8 mouse cellular contexts compared by ENCODE assay signal in genomic region chr13:110392210-110392609, GRCm38 (mm10). TPM values are rescaled to one million over a fixed set of nuclear protein-coding genes. Genes with fewer than 3 reads are reported as not detected.
DNase-seq lines count a peak whose midpoint lies in the region; ATAC-seq and TF ChIP-seq lines count a peak whose summit lies in the region.

No protein-coding gene starts in this region.

- no peak overlapping the region for H3K4me3 ChIP-seq in heart, embryonic 10.5 days
- no peak overlapping the region for H3K4me3 ChIP-seq in kidney, postnatal 0 days (replicated peaks; ENCODE audit: low read depth, low read length)
- H3K4me3 ChIP-seq in stomach, postnatal 0 days (ENCODE audit: low read depth, low read length), result no peak overlapping the region

- no peak for TF ChIP-seq EP300 in stomach, postnatal 0 days (optimal IDR thresholded peaks at IDR 0.05)

- DNase-seq in heart, adult 8-10 months (ENCODE audit: low spot score), result peak; percentile 80
- DNase-seq in heart, embryonic 10.5 days (ENCODE audit: low spot score), result no peak
- DNase-seq in urinary bladder, adult 18-20 months (ENCODE audit: low spot score in 2 of 2), result peak; percentile 36 to 37
- no peak for DNase-seq in urinary bladder, adult 2 months (ENCODE audit: low spot score)
- peak; percentile 79 to 86 for DNase-seq in cerebellum, postnatal 10 days
- DNase-seq in kidney, postnatal 0 days (ENCODE audit: low spot score), result peak; percentile 81
- peak; percentile 82 for DNase-seq in lung, postnatal 10 days
- peak; percentile 63 for DNase-seq in stomach, postnatal 0 days (ENCODE audit: low spot score)

- H3K9ac ChIP-seq in kidney, postnatal 0 days (ENCODE audit: low read depth, low read length), result no peak overlapping the region
- no peak overlapping the region for H3K9ac ChIP-seq in stomach, postnatal 0 days (ENCODE audit: low read length)

- no peak overlapping the region for H3K4me2 ChIP-seq in kidney, postnatal 0 days (ENCODE audit: low read length)
- H3K4me2 ChIP-seq in stomach, postnatal 0 days (replicated peaks; ENCODE audit: low read depth), result no peak overlapping the region

- peak; percentile 91 for TF ChIP-seq CTCF in kidney, postnatal 0 days (IDR thresholded peaks at IDR 0.05; ENCODE audit: low read depth)
- TF ChIP-seq CTCF in stomach, postnatal 0 days (IDR thresholded peaks at IDR 0.05; ENCODE audit: low read depth), result peak; percentile 91

- 20% methylated on average over 8 of the region's 8 CpGs for WGBS in heart, embryonic 10.5 days
- WGBS in kidney, postnatal 0 days, result 18% methylated on average over 8 of the region's 8 CpGs
- WGBS in stomach, postnatal 0 days, result 18% methylated on average over 8 of the region's 8 CpGs

- ATAC-seq in kidney, postnatal 0 days (replicated peaks; ENCODE audit: low FRiP score, low read depth), result no peak
- no peak for ATAC-seq in stomach, postnatal 0 days (ENCODE audit: low FRiP score, low TSS enrichment)

- H3K27me3 ChIP-seq in heart, embryonic 10.5 days (ENCODE audit: insufficient read depth, poor library complexity, severe bottlenecking), result no peaks in the 10 kb centered on the region
- no peaks in the 10 kb centered on the region for H3K27me3 ChIP-seq in kidney, postnatal 0 days (ENCODE audit: insufficient read depth, low read length)
- H3K27me3 ChIP-seq in stomach, postnatal 0 days (ENCODE audit: control insufficient read depth, insufficient read depth, low read length), result no peaks in the 10 kb centered on the region

- no peaks in the 10 kb centered on the region for H3K9me3 ChIP-seq in heart, embryonic 10.5 days
- H3K9me3 ChIP-seq in kidney, postnatal 0 days (replicated peaks; ENCODE audit: low read length), result no peaks in the 10 kb centered on the region
- no peaks in the 10 kb centered on the region for H3K9me3 ChIP-seq in stomach, postnatal 0 days (ENCODE audit: control insufficient read depth, low read length)

- peaks cover 11% of the 10 kb centered on the region for H3K36me3 ChIP-seq in heart, embryonic 10.5 days
- no peaks in the 10 kb centered on the region for H3K36me3 ChIP-seq in kidney, postnatal 0 days (ENCODE audit: insufficient read depth, low read length)
- H3K36me3 ChIP-seq in stomach, postnatal 0 days (ENCODE audit: control insufficient read depth, insufficient read depth, low read length), result no peaks in the 10 kb centered on the region

- H3K27ac ChIP-seq in heart, embryonic 10.5 days, result no peak overlapping the region
- H3K27ac ChIP-seq in kidney, postnatal 0 days, result no peak overlapping the region
- no peak overlapping the region for H3K27ac ChIP-seq in stomach, postnatal 0 days (replicated peaks)

- no peaks in the 10 kb centered on the region for H3K4me1 ChIP-seq in heart, embryonic 10.5 days
- H3K4me1 ChIP-seq in kidney, postnatal 0 days (replicated peaks; ENCODE audit: insufficient read depth, low read length), result no peaks in the 10 kb centered on the region
- H3K4me1 ChIP-seq in stomach, postnatal 0 days (replicated peaks; ENCODE audit: control insufficient read depth, insufficient read depth), result no peaks in the 10 kb centered on the region

RNA-seq across cellular contexts. Expression of gene Plk2, which starts 2.6 kb away (rescaled TPM):
- 10 to 100 TPM; 19.7 to 26.0 (median 23.0) TPM for total RNA-seq in heart, adult 8-10 months (2022)
- polyA plus RNA-seq in heart, embryonic 10.5 days (2016; fragmentation: Nextera tagmentation; extraction: Ambion mirVana), result 101 and 121 TPM in 2 replicates
- 27.9 and 28.3 TPM in 2 replicates for polyA plus RNA-seq in urinary bladder, adult 2 months (2012; rRNA removed)
- polyA plus RNA-seq in kidney, postnatal 0 days (2015; fragmentation: Nextera tagmentation; extraction: Ambion mirVana), result 50.5 and 54.9 TPM in 2 replicates
- 41.5 and 47.6 TPM in 2 replicates for polyA plus RNA-seq in stomach, postnatal 0 days (2015; fragmentation: Nextera tagmentation; extraction: Ambion mirVana)

RNA-seq across cellular contexts. Expression of gene Gapt, which starts 35.2 kb away (rescaled TPM):
- under 1 TPM; 0.16 to 0.19 (median 0.17) TPM for total RNA-seq in heart, adult 8-10 months (2022)
- polyA plus RNA-seq in heart, embryonic 10.5 days (2016; fragmentation: Nextera tagmentation; extraction: Ambion mirVana), result 0.16 TPM in 1 of 2 replicates, not detected in the other
- polyA plus RNA-seq in urinary bladder, adult 2 months (2012; rRNA removed), result 0.83 and 1.1 TPM in 2 replicates
- 0.06 and 0.21 TPM in 2 replicates for polyA plus RNA-seq in kidney, postnatal 0 days (2015; fragmentation: Nextera tagmentation; extraction: Ambion mirVana)
- 0.06 and 0.07 TPM in 2 replicates for polyA plus RNA-seq in stomach, postnatal 0 days (2015; fragmentation: Nextera tagmentation; extraction: Ambion mirVana)

Comparison
In these comparisons a context has a peak if more than half of its experiments do, and no peak if none do; other contexts are left out.
1. DNase-seq: peak in heart, adult 8-10 months (single experiment), urinary bladder, adult 18-20 months (2 of 2), cerebellum, postnatal 10 days (2 of 2), kidney, postnatal 0 days (single experiment), lung, postnatal 10 days (single experiment) and stomach, postnatal 0 days (single experiment); none in heart, embryonic 10.5 days (single experiment) and urinary bladder, adult 2 months (single experiment).